Mouse (Mus musculus): ENCODE measurements around the gene Frmd5.

DNA sequence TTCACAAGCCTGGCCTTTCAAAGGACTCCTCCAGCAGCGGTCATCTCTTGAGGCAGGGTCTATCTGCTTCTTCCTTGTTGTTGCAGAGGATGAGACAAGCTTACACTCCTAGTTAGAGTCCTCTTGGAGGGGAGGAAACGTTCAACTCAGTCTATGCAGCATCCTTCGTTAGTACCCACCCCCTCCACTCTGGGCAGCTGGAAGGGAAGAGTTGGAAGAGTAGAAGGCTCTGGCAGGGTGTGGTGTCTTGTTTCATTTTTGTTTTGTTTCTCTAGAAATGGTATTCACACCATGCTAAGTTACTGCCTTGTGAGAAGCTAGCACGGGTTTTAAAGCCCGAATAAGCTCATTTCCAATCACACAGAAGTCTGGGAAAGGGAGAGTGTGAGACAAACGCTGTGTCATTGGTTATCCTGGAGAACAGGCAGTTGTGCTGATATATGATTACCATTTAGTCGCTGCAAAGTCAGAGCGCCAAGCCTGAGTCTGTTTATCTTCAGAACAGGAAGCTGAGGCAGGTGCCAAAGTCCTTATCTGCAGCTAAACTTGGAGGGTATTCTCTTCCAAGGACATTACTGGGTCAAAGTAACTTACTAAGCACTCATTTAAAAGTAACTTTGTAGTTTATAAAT is 212.1 kb downstream of the Frmd5 start:
- TF ChIP-seq CTCF (IDR thresholded peaks at IDR 0.05; ENCODE audit: borderline replicate concordance, insufficient read depth, low read length) (no peak), POLR2A (IDR thresholded peaks at IDR 0.05; ENCODE audit: low read depth, low read length) (no peak)
